Comparison of ENCODE assay signal across 8 mouse cellular contexts in the genomic region with DNA sequence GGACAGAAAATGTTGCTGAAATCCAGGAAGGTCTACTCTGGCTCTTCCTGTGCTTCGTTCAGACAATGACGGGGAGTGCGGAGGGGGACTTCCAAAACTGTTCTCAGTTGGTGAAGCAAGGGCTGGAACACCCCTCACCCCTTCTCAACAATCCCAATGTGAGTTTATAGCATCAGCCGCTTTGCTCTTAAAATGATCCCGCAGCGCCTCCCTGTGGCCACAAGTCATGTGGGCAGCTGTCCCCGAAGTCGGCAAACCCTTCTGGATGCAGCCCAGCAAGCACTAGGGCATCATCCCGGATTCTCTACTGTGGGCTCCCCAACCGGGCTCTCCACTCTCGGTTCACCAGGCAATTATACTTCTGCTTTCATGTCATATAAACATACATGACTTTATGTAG. TPM values are rescaled to one million over a fixed set of nuclear protein-coding genes. Genes with fewer than 3 reads are reported as not detected.
DNase-seq lines count a peak whose midpoint lies in the region; ATAC-seq and TF ChIP-seq lines count a peak whose summit lies in the region.

No protein-coding gene starts in this region.

- H3K27me3 ChIP-seq in Patski, result no peaks in the 10 kb centered on the region
- H3K27me3 ChIP-seq in forebrain, embryonic 13.5 days, result no peaks in the 10 kb centered on the region
- H3K27me3 ChIP-seq in hindbrain, embryonic 14.5 days (ENCODE audit: control insufficient read depth, insufficient read depth, low read length), result no peaks in the 10 kb centered on the region
- no peaks in the 10 kb centered on the region for H3K27me3 ChIP-seq in midbrain, embryonic 13.5 days

- CTCF ChIA-PET in Patski (lab: Charles Lee), result interaction anchor here (1.6 kb wide), 1 partner anchor 182 kb away, joined by 4 read pairs; no protein-coding TSS in a partner anchor

- 1% methylated on average over 11 of the region's 11 CpGs for WGBS in forebrain, embryonic 13.5 days
- 3% methylated on average over 11 of the region's 11 CpGs for WGBS in hindbrain, embryonic 14.5 days
- 2% methylated on average over 11 of the region's 11 CpGs for WGBS in midbrain, embryonic 13.5 days

- H3K27ac ChIP-seq in forebrain, embryonic 13.5 days, result no peak overlapping the region
- no peak overlapping the region for H3K27ac ChIP-seq in hindbrain, embryonic 14.5 days
- H3K27ac ChIP-seq in midbrain, embryonic 13.5 days, result no peak overlapping the region

- H3K9me3 ChIP-seq in forebrain, embryonic 13.5 days (replicated peaks), result no peaks in the 10 kb centered on the region
- no peaks in the 10 kb centered on the region for H3K9me3 ChIP-seq in hindbrain, embryonic 14.5 days (ENCODE audit: control insufficient read depth, low read length)
- no peaks in the 10 kb centered on the region for H3K9me3 ChIP-seq in midbrain, embryonic 13.5 days

- ATAC-seq in Patski, result no peak
- peak; percentile 57 for ATAC-seq in forebrain, embryonic 13.5 days
- ATAC-seq in hindbrain, embryonic 14.5 days (ENCODE audit: low FRiP score), result peak; percentile 62; the same call in 1 of the 2 replicates
- ATAC-seq in midbrain, embryonic 13.5 days, result peak; percentile 56
- ATAC-seq in erythroid progenitor cell, adult 5-6 weeks (replicated peaks; ENCODE audit: low FRiP score, poor library complexity, severe bottlenecking), result no peak

- no peaks in the 10 kb centered on the region for H3K36me3 ChIP-seq in forebrain, embryonic 13.5 days (ENCODE audit: poor library complexity, severe bottlenecking)
- no peaks in the 10 kb centered on the region for H3K36me3 ChIP-seq in hindbrain, embryonic 14.5 days (replicated peaks; ENCODE audit: control insufficient read depth, insufficient read depth)
- H3K36me3 ChIP-seq in midbrain, embryonic 13.5 days, result no peaks in the 10 kb centered on the region

- H3K4me1 ChIP-seq in forebrain, embryonic 13.5 days, result peaks cover 11% of the 10 kb centered on the region
- H3K4me1 ChIP-seq in hindbrain, embryonic 14.5 days (replicated peaks; ENCODE audit: control insufficient read depth, insufficient read depth, low read length), result no peaks in the 10 kb centered on the region; the same call in 1 of the 2 replicates
- H3K4me1 ChIP-seq in midbrain, embryonic 13.5 days (replicated peaks), result no peaks in the 10 kb centered on the region

- POLR2A ChIA-PET in Patski (lab: Charles Lee), result no interaction called here

- TF ChIP-seq CTCF in Patski (IDR thresholded peaks at IDR 0.05), result peak; percentile 89

- DNase-seq in Patski (ENCODE audit: low read depth, low spot score), result peak; percentile 9
- DNase-seq in c-Kit-positive CD71-positive TER-119-positive erythroid progenitor cells, embryonic 14.5 days (ENCODE audit: low spot score), result peak; percentile 15
- peak; percentile 91 for DNase-seq in hindbrain, embryonic 14.5 days (ENCODE audit: low spot score)
- DNase-seq in left cerebral cortex, adult 9 months (ENCODE audit: low spot score in 2 of 2), result peak; percentile 13 to 80
- peak; percentile 20 to 62 for DNase-seq in spleen, adult 18-20 months

- in situ Hi-C loops in Patski (cut with MboI; ENCODE audit: low pct_unique_long_range_greater_than_20kb), result loop anchor here (5.0 kb wide), 1 partner anchor 315 kb away; no protein-coding TSS in a partner anchor

- no peak overlapping the region for H3K4me3 ChIP-seq in forebrain, embryonic 13.5 days
- H3K4me3 ChIP-seq in hindbrain, embryonic 14.5 days (replicated peaks; ENCODE audit: low read length), result no peak overlapping the region
- no peak overlapping the region for H3K4me3 ChIP-seq in midbrain, embryonic 13.5 days (replicated peaks)

- no peak overlapping the region for H3K9ac ChIP-seq in forebrain, embryonic 13.5 days
- H3K9ac ChIP-seq in hindbrain, embryonic 14.5 days, result no peak overlapping the region
- no peak overlapping the region for H3K9ac ChIP-seq in midbrain, embryonic 13.5 days (replicated peaks)

- peak overlapping the region; percentile 30; the same call in 1 of the 2 replicates for H3K4me2 ChIP-seq in forebrain, embryonic 13.5 days
- H3K4me2 ChIP-seq in hindbrain, embryonic 14.5 days (replicated peaks), result peak overlapping the region; percentile 25; the same call in 1 of the 2 replicates
- H3K4me2 ChIP-seq in midbrain, embryonic 13.5 days (replicated peaks), result no peak overlapping the region

RNA-seq across cellular contexts. Expression of a gene that starts 25.9 kb away (rescaled TPM):
- 5.7 TPM for polyA plus RNA-seq in Patski (2021)
- polyA plus RNA-seq in forebrain, embryonic 13.5 days (2015; fragmentation: Nextera tagmentation; extraction: Ambion mirVana), result 6.5 and 7.4 TPM in 2 replicates
- 11.7 and 12.6 TPM in 2 replicates for polyA plus RNA-seq in hindbrain, embryonic 14.5 days (2014; fragmentation: Nextera tagmentation; extraction: Ambion mirVana)
- polyA plus RNA-seq in midbrain, embryonic 13.5 days (2015; fragmentation: Nextera tagmentation; extraction: Ambion mirVana), result 6.5 and 7.3 TPM in 2 replicates
- 24.1 and 27.2 TPM in 2 replicates for total RNA-seq in erythroid progenitor cell, adult 5-6 weeks (2015; ENCODE audit: low replicate concordance)
- total RNA-seq in erythroid progenitor cell, adult 5-6 weeks (2017; ENCODE audit: low replicate concordance), result 22.5 and 28.0 TPM in 2 replicates

Comparison
In these comparisons a context has a peak if more than half of its experiments do, and no peak if none do; other contexts are left out.
1. ATAC-seq: peak in forebrain, embryonic 13.5 days (single experiment), hindbrain, embryonic 14.5 days (single experiment) and midbrain, embryonic 13.5 days (single experiment); none in Patski (single experiment) and erythroid progenitor cell, adult 5-6 weeks (single experiment).
2. DNase-seq: peak in every context shown above with its lines; median percentile 91 in hindbrain, embryonic 14.5 days; 46 in left cerebral cortex, adult 9 months; 41 in spleen, adult 18-20 months; 15 in c-Kit-positive CD71-positive TER-119-positive erythroid progenitor cells, embryonic 14.5 days; 9 in Patski.